Mouse (Mus musculus): ENCODE measurements around the gene Aldh3b2.

DNA sequence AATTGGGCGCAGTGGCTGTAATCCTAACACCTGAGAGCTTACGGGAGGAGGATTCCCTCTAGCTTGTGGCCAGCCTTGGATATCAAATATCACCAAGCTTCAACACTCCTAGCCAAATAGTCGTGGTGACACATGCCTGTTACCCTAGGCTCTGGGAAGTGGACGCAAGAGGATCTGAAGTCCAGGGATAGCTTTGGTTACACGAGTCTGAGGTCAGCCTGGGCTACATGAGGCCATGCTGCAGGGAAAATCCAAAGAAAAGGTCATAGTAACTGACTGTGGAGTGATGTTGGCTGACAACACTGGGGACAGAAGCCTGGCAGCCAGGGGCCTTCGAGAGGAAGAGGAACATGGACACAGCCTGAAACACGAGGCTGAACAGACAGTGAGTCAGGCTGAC, 24.0 kb downstream of the Aldh3b2 start:
- TF ChIP-seq CTCF (IDR thresholded peaks at IDR 0.05; ENCODE audit: borderline replicate concordance, insufficient read depth, low read depth, low read length) (no peak), POLR2A (IDR thresholded peaks at IDR 0.05; ENCODE audit: borderline replicate concordance, insufficient read depth, low read length) (no peak)

Measured in cerebellum, adult 2 months (tissue).